Mouse (Mus musculus) A20 (cell line): ENCODE results near the gene Rcan2.
A peak's percentile ranks its signal among the peaks of the same experiment; 100 is the strongest.
"Not testable (repeated sequence)": the region's sequence is repeated elsewhere in the genome, so short reads cannot be mapped to it uniquely, and the experiment has no call there.

Source experiments
- DNase-seq: peaks from one replicate; pipeline ENCODE4 v3.0.0-alpha.2; 2011; ENCODE audit warnings: low read depth, low spot score

Gene Rcan2

DNA sequence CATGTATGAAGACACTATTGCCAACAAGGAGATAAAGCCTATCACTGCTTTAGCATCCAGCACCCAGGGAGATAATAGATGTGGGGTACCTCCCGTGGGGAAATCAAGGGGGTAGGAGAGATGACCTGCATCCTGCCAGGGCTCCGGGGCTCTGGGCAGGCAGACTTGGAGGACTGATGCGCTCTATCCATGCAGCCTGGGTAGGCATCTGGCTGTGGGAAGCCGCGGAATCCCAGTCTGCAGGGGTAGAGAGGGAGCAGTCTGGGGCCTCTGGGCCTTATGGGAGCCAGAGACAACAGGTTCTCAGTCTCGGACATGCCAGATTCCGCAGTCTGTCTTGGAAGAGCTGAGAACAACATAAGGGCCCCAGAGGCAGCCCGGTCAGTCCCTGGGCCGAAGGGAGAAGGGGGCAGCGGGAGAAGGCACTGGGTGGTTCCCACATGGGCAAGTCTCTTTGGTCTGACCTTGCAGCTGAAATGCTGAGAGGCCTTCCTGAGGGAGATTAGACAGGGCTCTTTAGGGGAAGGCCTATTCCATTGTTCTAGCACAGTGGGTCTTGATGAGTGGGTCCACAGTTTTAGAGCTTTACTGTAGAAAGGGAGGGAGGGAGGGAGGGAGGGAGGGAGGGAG lies 23.7 kb downstream of the Rcan2 start:
- DNase-seq: no peak

DNA sequence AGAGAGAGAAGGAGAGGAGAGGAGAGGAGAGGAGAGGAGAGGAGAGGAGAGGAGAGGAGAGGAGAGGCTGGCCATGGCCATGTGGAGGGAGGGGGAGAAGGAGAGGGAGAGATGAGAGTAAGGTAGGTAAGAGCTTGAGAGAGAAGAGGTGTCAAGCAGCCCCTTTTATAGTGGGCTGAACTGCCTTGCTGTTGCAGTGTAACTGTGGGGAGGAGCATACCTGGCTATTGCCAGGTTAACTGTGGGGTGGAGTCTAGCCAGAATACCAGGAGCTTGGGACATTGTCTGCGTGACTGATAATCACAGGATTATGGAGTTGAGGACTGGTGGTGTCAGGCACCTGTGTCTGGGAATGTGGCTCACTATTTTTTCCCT lies 24.2 kb downstream of the Rcan2 start:
- DNase-seq: not testable (repeated sequence)

DNA sequence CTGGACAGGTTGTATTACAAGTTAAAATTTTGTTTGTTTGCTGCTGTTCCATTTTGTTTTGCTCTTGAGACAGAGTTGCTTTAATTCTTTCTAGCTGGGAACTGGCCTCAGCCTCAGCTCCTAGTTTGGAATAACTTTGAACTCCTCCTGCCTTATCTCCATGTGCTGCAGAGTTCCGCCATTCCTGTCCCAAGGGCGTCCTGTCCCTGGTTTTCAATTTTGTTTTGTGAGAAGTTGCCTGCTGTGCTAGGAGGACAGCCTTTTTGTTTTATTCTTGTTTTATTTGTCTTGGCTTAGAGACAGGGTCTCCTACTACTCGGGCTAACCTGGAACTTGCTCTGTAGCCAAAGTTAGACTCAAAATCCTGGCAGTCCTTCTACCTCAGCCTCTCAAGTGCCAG lies 26.1 kb downstream of the Rcan2 start:
- no peak for DNase-seq

DNA sequence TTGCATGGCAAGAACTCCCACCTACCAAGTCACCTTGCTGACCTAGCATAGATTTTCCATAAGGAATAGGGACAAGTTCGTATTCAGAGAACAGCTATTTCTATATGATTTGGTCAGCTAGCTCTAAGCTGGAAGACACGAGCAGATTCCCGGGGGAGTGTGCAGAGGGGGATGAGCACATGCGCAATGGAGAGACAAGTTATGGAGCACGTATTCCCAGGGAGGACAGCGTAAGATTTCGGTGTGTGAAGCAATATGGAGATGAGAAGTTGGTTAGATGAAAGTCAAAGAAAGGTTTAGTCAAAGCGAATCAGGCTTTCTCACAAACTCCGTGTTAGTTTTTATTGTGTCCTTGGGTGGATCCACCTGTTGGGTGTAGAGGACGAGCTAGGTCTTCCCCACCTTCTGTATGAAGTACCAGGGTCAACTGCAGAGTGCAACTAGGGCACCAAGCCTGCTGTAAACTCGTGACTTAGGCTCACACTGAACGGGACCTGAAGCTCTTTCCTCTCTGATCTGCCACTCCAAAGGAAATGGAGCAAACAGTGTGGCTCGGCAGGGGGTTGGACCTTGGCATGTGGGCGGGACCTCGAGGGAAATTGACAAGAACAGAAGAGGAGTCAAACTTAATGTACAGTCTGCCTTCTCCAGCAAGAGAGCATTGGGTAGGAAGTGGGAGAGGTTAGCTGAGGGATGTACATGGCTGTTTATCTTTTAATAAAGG lies 31.4 kb downstream of the Rcan2 start:
- DNase-seq: no peak

DNA sequence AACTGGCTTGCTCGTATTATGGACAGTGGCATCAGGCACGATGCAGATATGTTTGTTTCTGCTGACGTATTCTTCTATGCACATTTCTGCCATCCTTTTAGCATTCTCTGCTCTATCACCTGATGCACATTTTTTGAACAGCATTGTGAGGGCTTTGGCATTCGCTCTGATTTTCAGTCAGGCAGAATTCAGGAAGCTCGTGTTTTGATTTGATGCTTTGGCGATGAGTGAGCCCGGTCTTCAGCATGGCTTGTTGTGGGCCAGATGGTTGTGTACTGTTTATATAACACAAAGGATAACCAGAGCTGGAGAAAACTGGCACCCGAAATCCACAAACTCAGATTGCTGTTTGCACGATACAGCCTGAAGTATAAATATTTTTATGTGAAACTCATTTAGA lies 39.1 kb downstream of the Rcan2 start:
- DNase-seq: no peak

DNA sequence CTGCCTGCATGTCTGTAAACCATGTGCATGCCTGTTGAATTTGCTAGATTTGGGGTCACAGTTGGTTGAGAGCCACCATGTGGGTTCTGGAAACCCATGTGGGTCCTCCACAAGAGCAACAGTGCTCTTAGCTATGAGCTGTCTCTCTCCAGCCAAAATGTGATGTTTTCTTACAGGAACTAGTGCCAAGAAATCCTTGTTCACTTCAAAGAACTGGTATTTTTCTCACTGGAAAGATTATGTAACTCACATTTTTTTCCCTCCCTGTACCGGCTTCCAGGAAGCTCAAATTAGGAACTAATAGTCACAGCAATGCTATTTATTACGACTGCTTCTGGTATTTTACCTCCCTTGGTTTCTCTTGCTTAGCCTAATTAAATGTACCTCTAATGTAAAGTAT lies 45.6 kb downstream of the Rcan2 start:
- DNase-seq: no peak

DNA sequence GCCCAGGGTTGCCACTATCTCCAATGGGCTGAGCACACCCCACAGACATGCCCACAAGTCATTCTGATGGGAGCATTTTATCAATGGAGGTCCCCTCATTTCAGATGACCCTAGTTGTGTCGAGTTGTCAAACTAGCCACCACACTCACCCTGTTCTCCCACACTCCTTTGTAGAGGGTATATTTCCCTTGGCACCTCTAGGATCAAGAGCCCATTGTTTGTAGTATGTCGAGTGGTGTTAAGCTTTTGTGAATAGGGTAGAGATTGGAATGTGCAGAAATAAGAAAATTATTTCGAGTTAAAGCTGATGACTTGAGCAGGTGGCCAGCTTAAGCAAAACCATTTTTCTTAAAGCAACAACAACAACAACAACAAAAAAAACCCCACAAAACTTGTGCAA lies 47.8 kb downstream of the Rcan2 start:
- DNase-seq: no peak

DNA sequence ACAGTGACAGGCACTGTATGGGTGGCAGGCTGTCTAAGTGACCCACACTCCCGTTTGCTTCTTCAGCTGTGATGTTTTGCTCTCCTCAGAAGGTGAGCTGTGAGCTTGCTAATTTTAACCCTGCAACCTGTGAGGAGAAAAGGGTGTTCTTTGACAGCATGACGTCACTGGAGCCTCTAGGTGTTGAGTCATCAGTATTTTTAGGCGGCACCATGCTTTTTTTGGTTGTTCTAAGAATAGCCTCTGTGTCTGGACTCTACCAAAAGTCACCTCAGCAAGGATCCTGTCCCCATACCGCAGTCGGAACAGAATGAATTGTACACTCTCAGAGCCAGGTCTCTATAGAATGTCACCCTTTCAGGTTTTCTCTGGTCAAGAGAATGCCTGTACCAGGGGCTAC lies 54.0 kb downstream of the Rcan2 start:
- no peak for DNase-seq

DNA sequence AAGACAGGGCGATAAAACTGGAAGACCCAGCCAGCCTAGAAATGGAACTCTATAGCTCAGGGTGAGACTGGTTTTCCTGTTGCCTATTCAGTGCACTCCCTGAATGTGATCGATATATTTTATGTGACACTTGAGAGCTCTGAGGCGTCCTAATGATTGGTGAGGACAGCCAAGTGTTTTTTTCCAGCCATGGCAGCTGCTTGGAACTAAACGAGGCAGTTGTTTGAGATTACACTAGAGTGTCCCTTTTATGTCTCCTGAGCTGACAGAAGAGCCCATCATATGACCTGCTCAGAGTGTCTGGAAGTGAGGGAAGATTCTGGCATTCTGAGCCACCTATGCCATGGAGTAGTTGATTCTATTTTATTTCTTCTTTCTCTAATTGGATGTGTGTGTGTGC lies 54.9 kb downstream of the Rcan2 start:
- no peak for DNase-seq

DNA sequence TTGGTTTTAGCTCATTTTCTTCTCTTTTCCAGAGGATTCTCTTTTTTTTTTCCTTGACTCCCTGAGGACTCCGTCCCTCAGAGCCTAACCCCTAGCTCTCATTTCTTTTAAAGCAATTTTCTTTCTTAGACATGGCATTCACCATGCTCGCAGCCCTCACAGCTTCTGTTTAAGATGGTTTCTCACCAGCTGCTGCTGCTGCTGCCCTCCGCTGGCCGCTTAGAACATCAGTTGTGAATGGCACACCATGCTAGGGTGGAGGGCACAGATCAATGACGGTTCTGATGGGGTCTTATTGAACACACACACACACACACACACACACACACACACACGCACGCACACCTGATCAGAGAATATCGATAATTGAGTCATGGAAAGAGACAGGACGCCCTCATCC lies 67.7 kb downstream of the Rcan2 start:
- DNase-seq: peak; percentile 13

DNA sequence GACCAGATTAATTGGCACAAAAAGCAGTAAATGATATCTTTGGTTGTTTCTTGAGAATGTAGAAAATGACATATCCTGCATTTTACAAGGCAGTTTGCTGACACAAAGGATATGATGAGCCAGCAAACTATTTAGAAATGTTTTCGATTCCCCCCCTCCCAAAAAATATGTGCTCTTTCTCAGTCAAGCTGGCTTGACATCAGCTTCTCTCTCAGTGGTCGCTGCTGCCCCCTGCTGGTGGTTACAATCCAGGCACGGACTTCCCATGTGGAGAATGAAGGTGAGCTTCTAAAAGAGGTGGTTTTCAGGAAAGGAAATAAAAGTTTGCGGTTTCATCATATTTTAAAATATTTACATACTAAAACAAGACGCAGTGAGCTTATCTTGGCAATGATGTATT lies 68.5 kb downstream of the Rcan2 start:
- DNase-seq: peak; percentile 52

DNA sequence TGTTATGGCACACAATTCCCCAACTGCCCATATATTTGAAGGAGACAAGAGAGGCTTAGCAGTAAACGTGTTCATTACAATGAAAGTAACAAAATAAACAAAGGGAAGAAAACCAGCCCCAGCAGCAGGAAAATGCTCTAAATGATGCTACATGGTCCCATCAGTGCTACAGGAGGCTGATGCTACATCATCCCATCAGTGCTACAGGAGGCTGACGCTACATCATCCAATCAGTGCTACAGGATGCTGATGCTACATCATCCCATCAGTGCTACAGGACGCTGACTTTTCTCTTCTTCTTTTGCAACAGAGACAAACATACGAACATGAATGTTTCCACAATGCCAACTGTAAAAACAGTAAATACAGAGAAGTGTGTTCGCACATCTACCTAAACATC lies 73.3 kb downstream of the Rcan2 start:
- no peak for DNase-seq

DNA sequence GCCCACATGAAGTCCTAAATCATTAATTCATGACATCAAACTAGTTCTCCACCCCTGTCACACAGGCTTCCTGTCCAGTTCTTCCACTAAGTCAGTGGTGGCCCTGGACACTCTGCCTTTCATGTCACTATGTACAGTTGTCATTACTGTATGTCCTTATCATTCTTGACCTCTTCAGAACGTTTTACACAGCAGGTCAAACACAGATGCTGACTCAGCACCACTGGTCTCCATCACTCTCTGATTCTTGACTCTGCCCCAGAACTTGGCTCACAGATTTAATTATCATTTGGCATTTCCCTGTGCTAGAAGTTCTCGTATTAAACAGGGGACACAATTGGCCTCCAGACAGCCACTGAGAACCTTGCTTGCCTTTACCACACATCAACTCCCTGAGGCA lies 76.3 kb downstream of the Rcan2 start:
- no peak for DNase-seq

DNA sequence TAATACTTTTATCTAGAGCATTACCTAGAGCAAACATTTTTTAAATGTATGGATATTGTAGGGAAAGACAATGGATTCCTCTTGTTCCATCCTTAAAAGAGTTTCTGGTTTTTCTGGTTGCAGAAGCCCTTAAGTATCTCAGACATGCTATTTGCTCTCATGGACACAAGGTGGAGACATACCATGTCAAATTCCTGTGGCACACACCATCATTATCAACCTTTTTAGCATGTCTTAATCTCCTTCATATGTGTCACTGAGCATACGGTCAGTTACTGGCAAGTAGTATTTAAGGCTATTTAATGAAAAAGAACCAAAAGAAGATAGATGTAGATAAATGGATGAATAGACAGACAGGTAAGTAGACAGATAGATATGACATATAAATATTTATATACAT lies 81.9 kb downstream of the Rcan2 start:
- peak; percentile 49 for DNase-seq

DNA sequence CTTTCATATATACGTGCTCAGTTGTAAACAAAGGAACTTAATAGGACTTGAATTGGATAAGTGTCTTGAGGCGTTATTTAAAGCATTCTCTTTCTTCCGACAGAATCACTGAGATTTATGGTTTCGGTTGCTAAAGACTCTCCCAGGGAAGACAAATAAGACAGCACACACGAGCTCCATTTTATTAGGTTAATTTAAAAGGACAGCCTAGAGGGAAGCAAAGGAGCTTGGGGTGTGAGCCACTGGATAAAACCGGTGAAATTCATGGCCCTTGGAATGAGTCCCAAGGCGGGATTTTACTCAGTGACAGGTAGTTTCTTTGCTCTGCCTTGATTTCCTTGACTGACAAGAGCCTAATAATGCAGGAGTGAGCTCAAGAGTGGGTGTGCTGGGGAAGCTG lies 85.1 kb downstream of the Rcan2 start:
- no peak for DNase-seq

DNA sequence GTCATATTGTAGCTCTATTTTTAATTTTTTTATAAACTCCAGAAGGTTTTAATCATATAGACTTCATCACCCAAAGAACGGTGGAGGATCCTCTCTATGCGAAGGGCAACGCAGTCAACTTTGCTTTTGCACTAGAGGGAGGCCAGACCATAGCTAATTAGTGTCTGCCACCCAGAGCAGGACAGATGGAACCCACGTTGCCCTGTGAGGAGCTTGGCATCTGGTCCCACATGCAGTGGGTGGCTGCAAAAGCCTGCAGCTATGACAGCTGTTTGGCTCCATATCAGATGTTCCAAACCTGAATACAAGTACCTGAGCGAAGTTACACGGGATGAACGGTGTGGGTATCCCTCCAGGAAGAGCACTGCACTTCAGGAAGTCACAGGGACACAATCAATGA lies 86.8 kb downstream of the Rcan2 start:
- DNase-seq: no peak

DNA sequence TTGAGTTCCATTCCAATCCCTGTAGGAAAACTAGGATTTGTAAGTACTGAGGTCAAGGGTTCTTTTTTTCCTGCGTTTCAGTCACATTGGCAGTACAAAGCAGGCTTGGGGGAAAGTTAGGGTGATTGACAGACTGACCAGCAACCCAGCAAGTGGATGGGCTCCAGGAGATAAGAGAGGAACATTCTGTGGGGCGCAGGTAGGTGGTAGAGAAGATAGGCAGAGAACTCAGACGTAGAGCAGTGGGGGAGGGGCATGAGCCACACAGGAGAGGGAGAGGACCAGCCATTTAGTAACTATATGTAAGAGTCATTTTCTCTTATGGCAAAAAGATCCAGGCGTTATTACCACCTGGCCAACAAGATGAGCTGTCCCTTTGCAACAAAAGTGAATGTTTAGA lies 96.2 kb downstream of the Rcan2 start:
- DNase-seq: no peak

DNA sequence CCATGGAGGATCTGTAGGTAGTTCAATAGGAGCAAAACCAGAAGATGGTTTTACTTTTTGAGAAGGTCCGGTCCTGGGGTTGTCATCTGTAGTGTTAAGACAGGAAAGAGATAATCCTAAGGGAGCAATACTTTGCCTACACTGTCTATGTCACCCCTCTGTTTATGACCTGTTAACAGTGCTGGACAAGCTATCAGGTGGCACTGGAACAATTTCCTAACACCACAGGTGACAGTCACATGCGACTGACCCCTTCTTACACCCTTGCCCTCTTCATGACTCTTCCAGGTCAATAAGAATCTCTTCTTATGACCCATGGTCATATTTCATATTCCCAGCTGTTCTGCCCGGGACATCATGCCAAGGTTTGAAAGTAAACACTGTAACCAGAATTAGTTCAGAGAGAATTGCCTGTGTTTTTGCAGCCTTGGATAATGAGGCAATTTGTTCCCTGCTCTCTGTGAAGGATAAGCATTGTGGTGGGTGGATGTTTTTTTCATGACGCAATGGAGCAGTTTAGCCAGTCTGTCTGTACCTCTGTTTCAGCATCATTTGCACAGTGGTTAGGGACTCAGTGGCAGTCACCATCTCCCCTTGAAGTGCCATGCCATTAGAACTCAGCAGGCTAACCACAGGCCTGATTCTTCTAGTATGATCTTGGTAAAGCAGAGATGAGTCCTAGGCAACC lies 98.4 kb downstream of the Rcan2 start:
- DNase-seq: no peak

DNA sequence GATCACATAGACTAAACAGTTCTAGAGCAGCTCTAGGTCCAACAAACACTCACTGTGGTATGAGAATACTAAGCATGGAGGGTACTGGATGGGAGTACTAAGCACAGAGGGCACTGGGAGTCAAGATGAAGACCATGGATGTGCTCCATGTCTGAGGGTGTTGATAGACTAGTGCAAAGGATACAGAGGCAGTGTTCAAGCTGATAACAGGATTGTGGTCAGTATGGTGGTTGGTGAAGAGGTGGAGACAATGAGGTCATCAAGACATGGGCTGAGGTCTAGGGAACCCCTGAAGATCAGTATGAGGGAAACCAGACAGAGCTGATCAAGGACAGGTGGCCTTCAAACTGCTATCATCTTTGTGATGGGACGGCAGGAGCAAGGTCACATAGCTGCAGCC lies 99.0 kb downstream of the Rcan2 start:
- DNase-seq: no peak

DNA sequence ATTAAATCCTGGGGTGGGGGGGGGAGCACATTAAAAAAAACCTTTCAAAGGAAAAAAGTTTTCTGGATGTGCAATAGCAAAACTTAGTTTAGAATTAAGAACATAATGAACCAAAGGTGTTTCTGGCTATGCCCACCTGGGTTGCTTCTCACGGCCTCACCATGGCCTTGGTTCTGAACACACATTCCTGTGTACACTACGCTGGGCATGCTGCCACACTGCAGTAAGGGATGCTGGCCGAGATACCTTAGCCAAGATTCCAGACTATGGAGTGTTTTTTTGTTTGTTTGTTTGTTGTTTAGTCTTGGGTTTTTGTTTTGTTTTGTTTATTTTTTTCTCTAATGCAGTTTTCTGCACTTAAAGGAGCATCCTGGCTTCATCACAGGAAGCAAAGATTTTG lies 100.3 kb downstream of the Rcan2 start:
- no peak for DNase-seq

DNA sequence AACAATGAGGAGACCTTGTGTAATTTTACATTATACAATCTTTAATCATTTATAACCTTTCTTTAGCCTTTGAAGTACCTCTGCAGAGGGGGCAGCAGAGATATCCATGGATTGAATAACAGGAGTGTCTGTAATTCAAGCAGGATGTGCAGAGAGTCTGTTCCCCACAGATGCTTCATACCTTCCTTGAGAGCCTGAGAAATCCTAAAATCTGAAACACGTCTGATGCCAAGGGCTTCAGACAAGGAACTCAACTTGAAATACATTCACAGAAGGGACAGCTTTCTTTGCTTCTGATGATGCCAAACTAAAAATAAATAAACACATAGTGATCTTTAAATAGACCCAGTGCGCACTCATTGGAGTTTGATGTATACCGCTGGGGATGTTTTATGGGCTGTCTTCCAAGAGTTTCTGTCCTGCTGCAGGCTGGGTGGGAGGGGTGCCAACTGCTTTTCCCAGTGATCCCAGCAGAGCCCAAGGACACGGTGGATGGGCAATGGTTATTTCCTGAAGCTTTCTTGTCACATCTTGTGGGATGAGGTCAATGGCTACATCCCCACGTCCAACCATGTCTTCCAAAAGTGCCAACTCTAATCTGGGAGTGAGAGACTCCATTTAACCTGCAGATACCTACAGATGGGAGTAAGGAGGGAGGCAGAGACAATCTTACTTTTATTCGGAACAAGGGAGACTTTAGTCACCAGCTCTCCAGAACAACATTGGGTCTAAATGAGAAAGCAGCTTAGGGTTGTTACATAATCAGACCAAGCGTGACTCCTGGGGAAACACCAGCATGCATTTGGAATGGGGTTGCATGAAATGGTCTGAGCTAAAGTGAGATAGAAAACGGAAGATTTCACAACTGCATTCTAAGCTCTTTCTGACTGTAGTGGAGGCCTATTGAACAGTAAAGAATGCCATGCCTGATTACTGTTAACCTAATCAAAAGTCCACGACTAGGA lies 102.9 kb downstream of the Rcan2 start:
- DNase-seq: no peak

DNA sequence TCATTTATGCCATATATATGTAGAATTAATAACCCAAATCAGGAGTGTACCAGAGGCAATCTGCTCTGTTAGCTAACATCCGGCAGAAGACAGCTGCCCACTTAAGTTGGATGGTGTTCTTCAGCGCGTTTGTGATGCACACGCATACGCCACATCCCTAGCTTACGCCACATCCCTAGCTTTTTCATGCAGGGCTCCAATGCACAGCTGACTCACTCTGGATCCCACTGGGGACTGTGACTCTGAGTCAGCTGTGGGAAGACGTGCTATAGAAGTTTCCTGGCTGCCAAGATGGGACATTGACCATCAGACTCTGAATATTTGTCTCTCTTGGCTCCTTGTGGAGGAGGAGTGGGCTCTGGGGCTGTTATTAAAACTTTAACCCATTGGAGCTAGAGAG lies 103.7 kb downstream of the Rcan2 start:
- no peak for DNase-seq
